Mouse (Mus musculus) cerebellum, postnatal 14 days (tissue): ENCODE measurements at regions not wholly inside any gene's neighbourhood (a gene's known extent, or its start where the extent isn't known, plus 50 kb on each side); places are given as distances from the start of the nearest gene placed in this dataset.
"Not testable (repeated sequence)": the region's sequence is repeated elsewhere in the genome, so short reads cannot be mapped to it uniquely, and the experiment has no call there.

Experiments
- DNase-seq, 2 experiments: peaks; one replicate each; pipeline ENCODE4 v3.0.0; 2021; ENCODE audit warnings: mixed read lengths in 2 of 2

GRCm38 (mm10) chr1:141716953-141717352, 1471.0 kb downstream of the Kcnt2 start:
- DNase-seq: no peak

GRCm38 (mm10) chr1:141717510-141717909, 1471.6 kb downstream of the Kcnt2 start:
- DNase-seq: no peak

- no peak for DNase-seq
Measured at GRCm38 (mm10) chr1:141741299-141741698, 1495.3 kb downstream of the Kcnt2 start.

DNA sequence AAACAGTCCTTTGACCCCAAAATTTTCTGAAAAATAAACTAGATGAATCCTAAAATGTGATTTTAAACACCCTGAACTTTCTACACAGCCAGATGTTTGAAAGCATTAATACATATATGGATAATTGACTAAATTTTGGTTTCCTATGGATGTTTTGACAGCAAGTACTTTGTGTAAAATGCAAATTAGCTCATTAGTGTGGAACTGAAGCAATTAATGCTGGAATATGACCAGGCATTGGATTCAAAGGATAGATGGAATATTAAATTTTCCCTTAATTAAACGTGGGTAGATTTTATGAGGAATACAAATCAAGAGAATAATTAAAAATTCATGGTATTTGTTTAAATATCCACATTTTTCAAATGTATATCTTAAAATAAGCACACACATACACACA, 1530.1 kb downstream of the Kcnt2 start:
- no peak for DNase-seq

GRCm38 (mm10) chr1:141783367-141783766, 1537.4 kb downstream of the Kcnt2 start:
- DNase-seq: no peak

DNA sequence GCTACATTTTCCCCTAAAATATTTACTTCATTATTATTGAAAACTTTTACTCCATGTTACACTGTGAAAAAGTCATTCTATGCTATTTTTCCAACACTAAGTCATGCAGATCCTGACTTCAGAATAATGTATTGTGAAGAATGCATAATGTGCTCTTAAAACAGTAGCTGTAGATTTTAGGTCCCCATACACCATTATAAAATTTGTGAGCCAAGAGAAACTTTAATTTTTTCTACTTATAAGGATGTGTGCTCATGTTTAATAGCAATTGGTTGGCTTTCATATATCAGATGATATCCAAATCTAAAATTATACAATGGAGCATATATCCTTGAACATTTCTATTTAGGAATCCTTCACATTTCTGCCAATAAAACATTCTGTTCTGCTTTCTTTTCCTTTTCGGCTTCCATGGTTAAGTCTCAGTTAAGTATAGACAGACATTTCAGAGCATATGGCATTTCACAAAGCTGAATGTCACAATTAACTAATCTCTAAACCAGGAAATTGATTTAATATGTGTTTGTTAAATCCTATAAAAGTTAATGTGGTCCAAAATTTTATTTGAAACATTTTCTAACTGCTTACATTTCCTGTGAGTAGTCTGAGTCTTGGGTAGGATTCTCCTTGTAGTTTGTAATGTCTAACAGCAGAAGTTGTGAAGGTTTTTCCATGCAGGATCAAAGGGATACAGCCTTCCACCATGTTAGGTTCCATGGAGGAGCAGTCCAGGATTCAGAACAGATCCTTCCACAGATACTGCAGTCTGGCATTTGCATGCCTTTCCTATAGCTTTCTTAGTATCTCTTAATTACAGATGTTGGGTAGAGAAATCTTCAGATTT, 1567.6 kb downstream of the Kcnt2 start:
- no peak for DNase-seq

- no peak for DNase-seq
Measured at GRCm38 (mm10) chr1:141831444-141831843, 1585.5 kb downstream of the Kcnt2 start.

DNA sequence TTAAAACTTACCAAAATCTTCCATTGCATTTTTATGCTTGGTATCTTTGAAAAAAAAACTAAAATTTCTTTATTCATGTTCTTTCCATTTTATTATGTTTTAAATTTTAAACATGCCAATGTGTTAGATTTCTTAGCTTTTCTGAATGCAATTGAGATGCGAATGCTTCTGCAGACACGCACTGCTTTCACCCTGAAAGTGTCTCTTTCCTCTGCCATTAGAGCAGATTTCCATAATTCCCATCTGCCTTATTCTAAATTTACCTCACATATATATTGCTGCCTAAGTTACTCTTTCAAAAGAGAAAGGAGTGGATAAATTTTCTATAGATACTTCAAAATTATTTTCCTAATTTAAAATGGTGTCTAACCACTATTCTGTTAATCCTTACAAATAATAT, 1596.6 kb downstream of the Kcnt2 start:
- DNase-seq: no peak

DNA sequence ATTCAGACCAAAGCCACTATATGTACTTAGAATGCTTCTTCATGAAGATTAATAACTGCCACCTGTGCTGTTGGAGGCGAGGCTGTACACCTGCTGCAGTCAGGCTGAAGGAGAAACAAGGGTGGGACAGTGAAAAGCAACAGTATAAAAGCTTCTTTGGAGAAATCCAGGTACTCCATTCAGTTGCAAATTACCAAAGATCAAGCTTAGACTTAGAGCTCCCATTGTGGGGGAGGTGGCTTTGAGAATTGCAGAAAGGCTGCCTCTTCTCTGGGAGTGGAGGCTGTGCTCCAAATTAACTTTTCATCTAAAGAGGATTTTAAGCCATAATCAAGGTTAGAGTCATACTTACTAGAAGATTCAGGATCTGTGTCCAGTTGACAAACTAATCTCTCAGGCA, 1607.9 kb downstream of the Kcnt2 start:
- DNase-seq: not testable (repeated sequence)

- DNase-seq: no peak
Measured at GRCm38 (mm10) chr1:141884356-141884755, 1638.4 kb downstream of the Kcnt2 start.

DNA sequence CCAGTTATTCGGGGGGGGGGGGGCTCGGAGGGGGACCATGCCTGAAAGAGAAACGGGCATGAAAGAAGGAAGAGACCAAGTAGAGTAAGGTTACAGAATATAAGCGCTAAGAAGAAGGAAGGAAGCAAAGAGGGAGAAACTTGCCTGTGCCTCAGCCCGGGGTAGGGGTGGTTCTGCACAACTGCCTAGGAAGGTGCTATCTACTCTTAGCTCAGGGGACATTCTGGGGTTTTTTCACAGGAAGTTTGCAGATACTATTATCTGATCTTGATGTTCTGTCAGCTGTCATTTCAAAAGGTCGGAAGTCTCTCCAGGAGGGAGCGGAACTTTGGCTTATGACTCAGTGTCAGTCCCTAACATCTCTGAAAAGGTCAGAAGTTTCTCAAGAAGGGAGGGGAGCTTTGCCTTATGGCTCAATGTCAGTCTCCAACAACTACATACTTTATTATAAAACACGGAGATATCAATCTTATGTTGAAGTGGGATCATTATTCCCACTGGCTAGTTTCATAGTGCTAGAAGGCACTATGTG, 1652.0 kb downstream of the Kcnt2 start:
- no peak for DNase-seq

- DNase-seq: no peak
Measured at GRCm38 (mm10) chr1:141911714-141912398, 1665.9 kb downstream of the Kcnt2 start.

DNA sequence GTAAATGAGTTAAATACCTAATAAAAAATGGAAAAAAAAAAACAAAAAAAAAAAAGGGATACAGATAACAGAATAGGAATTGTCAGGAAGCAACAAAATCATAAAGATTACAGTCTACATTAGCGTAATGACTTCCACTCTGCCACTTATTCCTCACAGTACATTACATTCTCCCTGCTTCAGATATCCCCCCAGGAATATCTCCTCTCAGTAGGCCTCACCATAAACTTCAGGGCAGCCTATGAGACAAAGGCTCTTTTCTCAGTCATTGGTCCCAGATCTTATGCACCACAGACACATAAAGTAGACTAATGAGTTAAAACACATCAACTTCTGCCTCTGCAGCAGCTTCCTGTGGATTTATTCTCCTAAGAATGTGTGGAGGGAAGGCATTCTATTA, 1680.2 kb downstream of the Kcnt2 start:
- no peak for DNase-seq

GRCm38 (mm10) chr1:141926804-141927203, 1680.8 kb downstream of the Kcnt2 start:
- no peak for DNase-seq

DNA sequence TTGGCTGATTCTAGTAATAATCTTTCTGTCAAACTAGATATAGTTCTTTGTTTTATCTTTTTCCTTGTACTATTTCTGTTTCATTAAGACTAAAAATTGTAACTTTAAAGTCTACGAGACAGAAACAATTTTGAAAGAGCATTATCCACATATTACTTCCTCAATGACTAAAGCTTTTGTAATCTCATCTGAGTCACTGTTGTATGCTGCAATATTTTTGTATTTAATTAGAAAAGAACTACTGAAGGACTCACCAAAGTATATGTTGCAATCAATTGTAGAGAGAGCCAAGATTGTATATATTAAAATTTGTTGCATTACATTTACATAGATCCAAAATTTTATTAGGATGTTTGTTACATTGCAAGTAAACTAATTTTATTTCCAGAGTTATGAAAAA, 1692.4 kb upstream of the B3galt2 start:
- DNase-seq: no peak

GRCm38 (mm10) chr1:141954323-141954867, 1686.1 kb upstream of the B3galt2 start:
- DNase-seq: no peak

DNA sequence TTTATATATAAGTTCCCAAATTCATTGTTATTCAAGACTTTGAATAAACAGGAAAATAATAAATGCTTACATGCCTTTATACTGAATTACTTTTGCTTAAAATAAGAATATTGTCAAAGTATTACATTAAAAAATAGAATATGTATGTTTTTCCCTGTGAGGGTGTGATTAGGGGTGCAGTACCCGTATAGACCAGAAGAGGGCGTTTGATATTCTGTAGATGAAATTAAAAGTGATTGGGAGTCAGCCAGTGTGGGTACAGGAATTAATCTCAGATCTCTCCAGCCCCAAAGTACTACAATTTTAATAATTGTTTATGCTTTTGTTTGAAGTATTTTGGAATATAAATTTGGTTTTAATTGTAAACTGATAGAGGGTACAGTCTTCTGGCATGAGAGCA, 1678.7 kb upstream of the B3galt2 start:
- DNase-seq: peak; percentile 71 to 82

DNA sequence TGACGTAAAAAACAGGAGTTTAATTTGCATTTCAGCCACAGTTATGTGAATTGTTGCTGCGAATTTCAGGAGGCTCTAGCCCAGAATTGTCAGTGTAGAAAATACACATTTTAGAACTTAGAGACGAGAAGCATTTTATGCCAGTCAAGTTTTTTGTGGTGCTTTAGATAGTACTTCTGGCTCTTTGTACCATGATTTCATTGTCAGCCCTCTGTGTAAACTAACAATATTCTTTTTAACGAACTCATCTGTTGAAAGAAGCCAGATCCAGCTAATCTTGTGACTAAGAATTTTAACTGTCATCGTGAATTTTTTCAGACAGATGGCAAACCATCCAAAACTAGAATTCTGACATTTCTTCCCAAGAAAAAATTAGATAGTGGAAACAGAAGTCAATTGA, 1672.3 kb upstream of the B3galt2 start:
- DNase-seq: no peak

- DNase-seq: no peak
Measured at GRCm38 (mm10) chr1:141974329-141974728, 1666.1 kb upstream of the B3galt2 start.

DNA sequence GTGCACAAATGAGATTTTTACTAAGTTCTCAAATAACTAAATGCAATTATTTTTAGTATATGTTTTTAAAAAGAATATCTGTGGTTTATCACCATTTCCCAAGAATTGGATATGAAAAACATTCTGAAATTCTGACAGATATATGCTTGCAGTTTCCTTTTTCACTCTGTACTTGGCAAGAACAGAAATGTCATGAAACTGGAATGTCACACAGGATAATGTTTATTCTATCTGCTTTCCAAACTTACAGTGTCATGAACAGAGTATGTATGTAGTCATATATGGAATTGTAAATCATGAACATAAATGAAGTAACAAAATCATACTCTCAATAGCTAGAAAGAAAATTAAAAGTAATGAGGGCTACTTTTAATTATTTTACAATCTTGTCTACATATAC, 1640.7 kb upstream of the B3galt2 start:
- no peak for DNase-seq

- DNase-seq: no peak
Measured at GRCm38 (mm10) chr1:142000335-142000734, 1640.1 kb upstream of the B3galt2 start.

DNA sequence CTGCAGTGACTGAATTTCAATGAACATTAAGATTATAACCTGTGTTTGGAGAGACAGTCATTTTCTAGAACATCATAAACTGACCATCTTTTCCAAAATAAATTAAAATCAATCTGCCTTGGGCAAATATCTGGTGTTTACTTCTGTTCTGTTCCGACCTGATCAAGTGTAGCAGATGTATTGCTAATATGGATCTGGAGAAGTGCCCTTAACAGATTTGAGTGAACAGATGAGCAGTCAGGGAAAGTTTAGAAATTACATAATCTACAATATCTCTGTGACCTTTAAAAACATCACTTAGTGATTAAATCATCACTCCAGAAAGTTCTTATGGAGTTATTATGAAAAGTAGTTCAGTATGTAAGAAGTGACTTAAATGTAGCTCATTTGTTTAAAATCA, 1634.1 kb upstream of the B3galt2 start:
- no peak for DNase-seq

DNA sequence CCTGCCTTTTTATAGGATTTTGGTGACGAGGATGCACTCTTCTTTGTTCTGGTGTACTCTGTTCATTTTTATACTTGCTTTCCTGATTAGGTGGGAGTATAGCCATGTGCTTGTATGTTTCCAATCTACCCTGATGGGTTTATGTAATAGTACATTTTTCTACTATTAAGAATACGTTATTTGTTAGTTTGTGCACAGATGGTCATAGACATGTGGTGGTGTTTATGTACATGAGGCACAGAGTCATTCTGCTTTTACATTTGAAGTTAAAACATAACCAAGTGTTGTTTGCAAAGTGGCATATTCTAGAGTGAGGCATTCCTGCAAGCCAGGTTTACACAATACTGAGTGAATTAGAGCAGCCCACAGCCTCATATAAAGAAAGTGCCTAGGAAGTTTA, 1597.7 kb upstream of the B3galt2 start:
- no peak for DNase-seq

DNA sequence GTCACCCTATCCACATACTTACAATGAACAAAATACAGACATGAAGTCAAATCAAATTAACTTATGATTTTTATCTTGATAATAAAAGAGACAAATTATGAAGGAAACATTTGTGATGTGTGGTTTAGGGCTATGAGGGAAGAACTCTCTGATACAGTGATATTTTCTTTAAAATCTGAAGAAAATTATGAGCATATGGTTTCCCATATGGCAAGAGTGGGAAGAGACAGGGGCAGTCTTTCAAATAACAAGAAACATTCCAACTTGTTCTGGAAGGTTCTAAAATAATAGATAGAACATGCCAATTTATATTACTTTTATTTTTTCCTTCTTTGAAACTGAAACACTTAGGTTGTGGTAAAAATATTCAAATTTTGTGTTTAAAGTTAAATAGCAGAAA, 1585.3 kb upstream of the B3galt2 start:
- no peak for DNase-seq
